Mouse (Mus musculus) kidney, postnatal 25 days (tissue): ENCODE data around the gene Psmd12.
A peak's percentile ranks its signal among the peaks of the same experiment; 100 is the strongest.

Source experiments
- DNase-seq, 2 experiments: peaks; one replicate each; pipeline ENCODE4 v3.0.0; 2021; ENCODE audit warnings: mixed read lengths in 2 of 2

Psmd12 gene

GRCm38 (mm10) chr11:107510362-107511269, 31.3 kb downstream of the Psmd12 start:
- peak; percentile 28 to 68 for DNase-seq

GRCm38 (mm10) chr11:107511954-107512353, 32.7 kb downstream of the Psmd12 start:
- peak; percentile 69 to 85 for DNase-seq

- peak; percentile 41 to 61 for DNase-seq
Observed at GRCm38 (mm10) chr11:107513047-107513446, 33.8 kb downstream of the Psmd12 start.

GRCm38 (mm10) chr11:107516387-107516786, 37.1 kb downstream of the Psmd12 start:
- no peak for DNase-seq

- DNase-seq, result no peak
Observed at GRCm38 (mm10) chr11:107518645-107519429, 39.6 kb downstream of the Psmd12 start.

GRCm38 (mm10) chr11:107521153-107521552, 41.9 kb downstream of the Psmd12 start:
- no peak for DNase-seq

- no peak for DNase-seq
Observed at GRCm38 (mm10) chr11:107524966-107525365, 45.7 kb downstream of the Psmd12 start.

GRCm38 (mm10) chr11:107527632-107528031, 48.3 kb downstream of the Psmd12 start:
- no peak for DNase-seq

GRCm38 (mm10) chr11:107529320-107529719, 50.0 kb downstream of the Psmd12 start:
- peak; percentile 65 to 83 for DNase-seq

GRCm38 (mm10) chr11:107531445-107531844, 52.2 kb downstream of the Psmd12 start:
- DNase-seq, result no peak

- DNase-seq, result no peak
Observed at GRCm38 (mm10) chr11:107532271-107532670, 53.0 kb downstream of the Psmd12 start.

- no peak for DNase-seq
Observed at GRCm38 (mm10) chr11:107538994-107539393, 59.7 kb downstream of the Psmd12 start.

- no peak for DNase-seq
Observed at GRCm38 (mm10) chr11:107540339-107540738, 61.1 kb downstream of the Psmd12 start.

GRCm38 (mm10) chr11:107545747-107546476, 66.6 kb downstream of the Psmd12 start:
- peak; percentile 29 to 71 for DNase-seq

GRCm38 (mm10) chr11:107546667-107547301, 67.5 kb downstream of the Psmd12 start:
- peak; percentile 57 to 65 for DNase-seq

GRCm38 (mm10) chr11:107547351-107548203, 68.3 kb downstream of the Psmd12 start, which contains the start of gene Helz:
TSS of gene Helz (plus strand) at chr11:107547930.
- peak; percentile 74 to 88 for DNase-seq

GRCm38 (mm10) chr11:107548204-107548975, 69.1 kb downstream of the Psmd12 start:
- peak; percentile 34 to 62 for DNase-seq
